Mouse (Mus musculus): ENCODE results near the gene Plekhm2. TPM values are rescaled to one million over a fixed set of nuclear protein-coding genes. Genes with fewer than 3 reads are reported as not detected.

The Plekhm2 gene
- total RNA-seq (2015; ENCODE audit: low replicate concordance) (10.1 and 17.3 TPM in 2 replicates), total RNA-seq (2017; ENCODE audit: low replicate concordance) (2.3 and 4.9 TPM in 2 replicates)

- no peak for ATAC-seq (replicated peaks; ENCODE audit: low FRiP score, poor library complexity, severe bottlenecking)
Observed at GRCm38 (mm10) chr4:141664799-141665198, at the start of gene Plekhm2. Plekhm2 (minus strand) TSS chr4:141664899.

GRCm38 (mm10) chr4:141713598-141714142, 49.0 kb upstream of the Plekhm2 start:
- no peak for ATAC-seq (replicated peaks; ENCODE audit: low FRiP score, poor library complexity, severe bottlenecking)

- ATAC-seq (replicated peaks; ENCODE audit: low FRiP score, poor library complexity, severe bottlenecking) = no peak
Observed at GRCm38 (mm10) chr4:141711250-141711649, 46.6 kb upstream of the Plekhm2 start.

GRCm38 (mm10) chr4:141708971-141709370, 44.3 kb upstream of the Plekhm2 start:
- no peak for ATAC-seq (replicated peaks; ENCODE audit: low FRiP score, poor library complexity, severe bottlenecking)

GRCm38 (mm10) chr4:141708005-141708404, 43.3 kb upstream of the Plekhm2 start:
- ATAC-seq (replicated peaks; ENCODE audit: low FRiP score, poor library complexity, severe bottlenecking) = 0 out of 2 replicates have a peak, but pooled peaks have one; percentile 13

- ATAC-seq (replicated peaks; ENCODE audit: low FRiP score, poor library complexity, severe bottlenecking) = no peak
Observed at GRCm38 (mm10) chr4:141705331-141705730, 40.6 kb upstream of the Plekhm2 start.

GRCm38 (mm10) chr4:141704625-141705024, 39.9 kb upstream of the Plekhm2 start:
- no peak for ATAC-seq (replicated peaks; ENCODE audit: low FRiP score, poor library complexity, severe bottlenecking)

GRCm38 (mm10) chr4:141694719-141695118, 30.0 kb upstream of the Plekhm2 start:
- ATAC-seq (replicated peaks; ENCODE audit: low FRiP score, poor library complexity, severe bottlenecking) = no peak

GRCm38 (mm10) chr4:141688505-141688904, 23.8 kb upstream of the Plekhm2 start:
- no peak for ATAC-seq (replicated peaks; ENCODE audit: low FRiP score, poor library complexity, severe bottlenecking)

- ATAC-seq (replicated peaks; ENCODE audit: low FRiP score, poor library complexity, severe bottlenecking) = no peak
Observed at GRCm38 (mm10) chr4:141686525-141686924, 21.8 kb upstream of the Plekhm2 start.

- no peak for ATAC-seq (replicated peaks; ENCODE audit: low FRiP score, poor library complexity, severe bottlenecking)
Observed at GRCm38 (mm10) chr4:141686093-141686492, 21.4 kb upstream of the Plekhm2 start.

GRCm38 (mm10) chr4:141685499-141685898, 20.8 kb upstream of the Plekhm2 start, which contains the start of gene Rsc1a1:
Rsc1a1 (minus strand) TSS chr4:141685599.
- ATAC-seq (replicated peaks; ENCODE audit: low FRiP score, poor library complexity, severe bottlenecking) = no peak

- no peak for ATAC-seq (replicated peaks; ENCODE audit: low FRiP score, poor library complexity, severe bottlenecking)
Observed at GRCm38 (mm10) chr4:141682706-141683230, 18.1 kb upstream of the Plekhm2 start.

- ATAC-seq (replicated peaks; ENCODE audit: low FRiP score, poor library complexity, severe bottlenecking) = no peak
Observed at GRCm38 (mm10) chr4:141681767-141682166, 17.1 kb upstream of the Plekhm2 start.

GRCm38 (mm10) chr4:141680892-141681291, 16.2 kb upstream of the Plekhm2 start:
- ATAC-seq (replicated peaks; ENCODE audit: low FRiP score, poor library complexity, severe bottlenecking) = no peak

- ATAC-seq (replicated peaks; ENCODE audit: low FRiP score, poor library complexity, severe bottlenecking) = no peak
Observed at GRCm38 (mm10) chr4:141679016-141679415, 14.3 kb upstream of the Plekhm2 start.

- ATAC-seq (replicated peaks; ENCODE audit: low FRiP score, poor library complexity, severe bottlenecking) = no peak
Observed at GRCm38 (mm10) chr4:141676462-141676979, 11.8 kb upstream of the Plekhm2 start.

- no peak for ATAC-seq (replicated peaks; ENCODE audit: low FRiP score, poor library complexity, severe bottlenecking)
Observed at GRCm38 (mm10) chr4:141672325-141672724, 7.6 kb upstream of the Plekhm2 start.

GRCm38 (mm10) chr4:141671389-141671788, 6.7 kb upstream of the Plekhm2 start:
- no peak for ATAC-seq (replicated peaks; ENCODE audit: low FRiP score, poor library complexity, severe bottlenecking)

- ATAC-seq (replicated peaks; ENCODE audit: low FRiP score, poor library complexity, severe bottlenecking) = no peak
Observed at GRCm38 (mm10) chr4:141669898-141670712, 5.4 kb upstream of the Plekhm2 start.

All from erythroid progenitor cell, adult 5-6 weeks (primary cell).